Mouse (Mus musculus) cerebellum, adult 2 months (tissue): ENCODE results near the gene Arhgap4.

Experiments
- CTCF ChIP-seq: fragments of 200-500 bp; IDR thresholded peaks from 2 replicates; pipeline ENCODE4 v1.5.1; 2011; ENCODE audit warnings: low read depth, mild to moderate bottlenecking, control low read depth, low read length, moderate library complexity, borderline replicate concordance; ENCODE audit not compliant: insufficient read depth
- POLR2A ChIP-seq: fragments of 200-500 bp; IDR thresholded peaks from 2 replicates; pipeline ENCODE4 v1.6.1; 2011; ENCODE audit warnings: low read length, control low read depth, borderline replicate concordance; ENCODE audit not compliant: insufficient read depth

DNA sequence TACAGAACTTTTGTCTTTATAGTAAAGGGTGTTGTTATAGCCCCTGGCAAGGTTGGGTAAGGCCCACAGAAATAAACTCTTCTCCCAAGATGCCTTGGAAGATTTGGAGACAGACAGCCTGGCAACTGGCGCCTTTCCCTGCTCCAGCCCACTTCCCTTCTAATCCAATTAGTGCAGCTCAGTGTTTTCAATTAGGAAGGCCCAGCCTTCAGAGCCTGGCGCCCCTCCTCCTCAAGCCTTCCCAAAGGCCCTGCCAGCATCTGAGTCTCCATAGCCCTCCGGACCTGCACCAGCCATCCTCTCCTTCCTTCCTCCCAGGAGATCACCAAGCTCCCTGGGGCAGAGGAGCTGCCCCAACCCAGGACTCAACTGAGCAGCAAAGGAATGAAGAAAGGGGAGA lies 54.4 kb downstream of the Arhgap4 start:
- TF ChIP-seq CTCF, result no peak
- no peak for TF ChIP-seq POLR2A
